Mouse (Mus musculus): Measurements from ENCODE around the gene Gm10719.
"Not testable (repeated sequence)": the region's sequence is repeated elsewhere in the genome, so short reads cannot be mapped to it uniquely, and the experiment has no call there.

The Gm10719 gene

GRCm38 (mm10) chr9:3017108-3017507 lies at the start of gene Gm10719:
Gene Gm10719 (plus strand): TSS chr9:3017408.
- DNase-seq (ENCODE audit: low spot score) = not testable (repeated sequence)

- not testable (repeated sequence) for DNase-seq (ENCODE audit: low spot score)
Observed at GRCm38 (mm10) chr9:3000445-3000972, 16.7 kb upstream of the Gm10719 start, which contains the start of gene Gm10722. Gene Gm10722 (plus strand): TSS chr9:3000922.

- DNase-seq (ENCODE audit: low spot score) = not testable (repeated sequence)
Observed at GRCm38 (mm10) chr9:3001006-3001405, 16.2 kb upstream of the Gm10719 start.

DNA sequence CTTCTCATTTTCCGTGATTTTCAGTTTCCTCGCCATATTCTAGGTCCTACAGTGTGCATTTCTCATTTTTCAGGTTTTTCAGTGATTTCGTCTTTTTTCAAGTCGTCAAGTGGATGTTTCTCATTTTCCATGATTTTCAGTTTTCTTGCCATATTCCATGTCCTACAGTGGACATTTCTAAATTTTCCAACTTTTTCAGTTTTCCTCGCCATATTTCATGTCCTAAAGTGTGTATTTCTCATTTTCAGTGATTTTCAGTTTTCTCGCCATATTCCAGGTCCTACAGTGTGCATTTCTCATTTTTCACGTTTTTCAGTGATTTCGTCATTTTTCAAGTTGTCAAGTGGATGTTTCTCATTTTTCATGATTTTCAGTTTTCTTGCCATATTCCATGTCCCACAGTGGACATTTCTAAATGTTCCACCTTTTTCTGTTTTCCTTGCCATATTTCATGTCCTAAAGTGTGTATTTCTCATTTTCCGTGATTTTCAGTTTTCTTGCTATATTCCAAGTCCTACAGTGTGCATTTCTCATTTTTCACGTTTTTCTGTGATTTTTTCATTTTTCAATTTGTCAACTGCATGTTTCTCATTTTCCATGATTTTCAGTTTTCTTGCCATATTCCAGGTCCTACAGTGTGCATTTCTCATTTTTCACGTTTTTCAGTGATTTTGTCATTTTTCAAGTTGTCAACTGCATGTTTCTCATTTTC lies 15.1 kb upstream of the Gm10719 start:
- peak; percentile 100 for DNase-seq (ENCODE audit: low spot score)

GRCm38 (mm10) chr9:3002794-3003396 lies 14.3 kb upstream of the Gm10719 start, which contains the start of gene Gm11168:
Gene Gm11168 (plus strand): TSS chr9:3003346.
- DNase-seq (ENCODE audit: low spot score) = not testable (repeated sequence)

- not testable (repeated sequence) for DNase-seq (ENCODE audit: low spot score)
Observed at GRCm38 (mm10) chr9:3006179-3006578, 11.0 kb upstream of the Gm10719 start.

DNA sequence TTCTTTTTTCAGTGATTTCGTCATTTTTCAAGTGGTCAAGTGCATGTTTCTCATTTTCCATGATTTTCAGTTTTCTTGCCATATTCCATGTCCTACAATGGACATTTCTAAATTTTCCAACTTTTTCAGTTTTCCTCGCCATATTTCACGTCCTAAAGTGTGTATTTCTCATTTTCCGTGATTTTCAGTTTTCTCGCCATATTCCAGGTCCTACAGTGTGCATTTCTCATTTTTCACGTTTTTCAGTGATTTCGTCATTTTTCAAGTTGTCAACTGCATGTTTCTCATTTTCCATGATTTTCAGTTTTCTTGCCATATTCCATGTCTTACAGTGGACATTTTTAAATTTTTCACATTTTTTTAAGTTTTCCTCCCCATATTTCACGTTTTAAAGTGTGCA lies 10.6 kb upstream of the Gm10719 start:
- DNase-seq (ENCODE audit: low spot score) = peak; percentile 79

DNA sequence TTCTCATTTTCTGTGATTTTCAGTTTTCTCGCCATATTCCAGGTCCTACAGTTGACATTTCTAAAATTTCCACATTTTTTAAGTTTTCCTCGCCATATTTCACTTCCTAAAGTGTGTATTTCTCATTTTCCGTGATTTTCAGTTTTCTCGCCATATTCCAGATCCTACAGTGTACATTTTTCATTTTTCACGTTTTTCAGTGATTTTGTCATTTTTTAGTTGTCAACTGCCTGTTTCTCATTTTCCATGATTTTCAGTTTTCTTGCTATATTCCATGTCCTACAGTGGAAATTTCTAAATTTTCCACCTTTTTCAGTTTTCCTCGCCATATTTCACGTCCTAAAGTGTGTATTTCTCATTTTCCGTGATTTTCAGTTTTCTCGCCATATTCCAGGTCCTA lies 9.9 kb upstream of the Gm10719 start:
- not testable (repeated sequence) for DNase-seq (ENCODE audit: low spot score)

- DNase-seq (ENCODE audit: low spot score) = not testable (repeated sequence)
Observed at GRCm38 (mm10) chr9:3009331-3009730, 7.9 kb upstream of the Gm10719 start.

GRCm38 (mm10) chr9:3012054-3012621 lies 5.1 kb upstream of the Gm10719 start:
- DNase-seq (ENCODE audit: low spot score) = not testable (repeated sequence)

GRCm38 (mm10) chr9:3012733-3013279 lies 4.4 kb upstream of the Gm10719 start, which contains the start of gene Gm10721:
Gene Gm10721 (plus strand): TSS chr9:3013140.
- DNase-seq (ENCODE audit: low spot score) = not testable (repeated sequence)

GRCm38 (mm10) chr9:3015354-3015753 lies 1.9 kb upstream of the Gm10719 start, which contains the start of gene Gm10720:
Gene Gm10720 (plus strand): TSS chr9:3015654.
- DNase-seq (ENCODE audit: low spot score) = not testable (repeated sequence)

DNA sequence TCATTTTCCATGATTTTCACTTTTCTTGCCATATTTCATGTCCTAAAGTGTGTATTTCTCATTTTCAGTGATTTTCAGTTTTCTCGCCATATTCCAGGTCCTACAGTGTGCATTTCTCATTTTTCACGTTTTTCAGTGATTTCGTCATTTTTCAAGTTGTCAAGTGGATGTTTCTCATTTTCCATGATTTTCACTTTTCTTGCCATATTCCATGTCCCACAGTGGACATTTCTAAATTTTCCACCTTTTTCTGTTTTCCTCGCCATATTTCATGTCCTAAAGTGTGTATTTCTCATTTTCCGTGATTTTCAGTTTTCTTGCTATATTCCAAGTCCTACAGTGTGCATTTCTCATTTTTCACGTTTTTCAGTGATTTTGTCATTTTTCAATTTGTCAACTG lies 1.3 kb upstream of the Gm10719 start:
- DNase-seq (ENCODE audit: low spot score) = peak; percentile 19

- peak; percentile 100 for DNase-seq (ENCODE audit: low spot score)
Observed at GRCm38 (mm10) chr9:3018944-3019343, 1.7 kb downstream of the Gm10719 start.

DNA sequence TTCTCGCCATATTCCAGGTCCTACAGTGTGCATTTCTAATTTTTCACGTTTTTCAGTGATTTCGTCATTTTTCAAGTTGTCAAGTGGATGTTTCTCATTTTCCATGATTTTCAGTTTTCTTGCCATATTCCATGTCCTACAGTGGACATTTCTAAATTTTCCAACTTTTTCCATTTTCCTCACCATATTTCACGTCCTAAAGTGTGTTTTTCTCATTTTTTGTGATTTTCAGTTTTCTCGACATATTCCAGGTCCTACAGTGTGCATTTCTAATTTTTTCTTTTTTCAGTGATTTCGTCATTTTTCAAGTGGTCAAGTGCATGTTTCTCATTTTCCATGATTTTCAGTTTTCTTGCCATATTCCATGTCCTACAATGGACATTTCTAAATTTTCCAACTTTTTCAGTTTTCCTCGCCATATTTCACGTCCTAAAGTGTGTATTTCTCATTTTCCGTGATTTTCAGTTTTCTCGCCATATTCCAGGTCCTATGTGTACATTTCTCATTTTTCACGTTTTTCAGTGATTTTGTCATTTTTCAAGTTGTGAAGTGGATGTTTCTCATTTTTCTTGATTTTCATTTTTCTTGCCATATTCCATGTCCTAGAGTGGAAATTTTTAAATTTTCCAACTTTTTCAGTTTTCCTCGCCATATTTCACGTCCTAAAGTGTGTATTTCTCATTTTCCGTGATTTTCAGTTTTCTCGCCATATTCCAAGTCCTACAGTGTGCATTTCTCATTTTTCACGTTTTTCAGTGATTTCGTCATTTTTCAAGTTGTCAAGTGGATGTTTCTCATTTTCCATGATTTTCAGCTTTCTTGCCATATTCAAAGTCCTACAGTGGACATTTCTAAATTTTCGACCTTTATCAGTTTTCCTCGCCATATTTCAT lies 2.9 kb downstream of the Gm10719 start:
- DNase-seq (ENCODE audit: low spot score) = peak; percentile 100

GRCm38 (mm10) chr9:3022316-3023008 lies 5.3 kb downstream of the Gm10719 start:
- DNase-seq (ENCODE audit: low spot score) = peak; percentile 89

GRCm38 (mm10) chr9:3023312-3023984 lies 6.2 kb downstream of the Gm10719 start, which contains the start of gene Gm10718:
Gene Gm10718 (plus strand): TSS chr9:3023547.
- peak; percentile 19 for DNase-seq (ENCODE audit: low spot score)

GRCm38 (mm10) chr9:3023985-3024648 lies 6.9 kb downstream of the Gm10719 start:
- DNase-seq (ENCODE audit: low spot score) = peak; percentile 62

DNA sequence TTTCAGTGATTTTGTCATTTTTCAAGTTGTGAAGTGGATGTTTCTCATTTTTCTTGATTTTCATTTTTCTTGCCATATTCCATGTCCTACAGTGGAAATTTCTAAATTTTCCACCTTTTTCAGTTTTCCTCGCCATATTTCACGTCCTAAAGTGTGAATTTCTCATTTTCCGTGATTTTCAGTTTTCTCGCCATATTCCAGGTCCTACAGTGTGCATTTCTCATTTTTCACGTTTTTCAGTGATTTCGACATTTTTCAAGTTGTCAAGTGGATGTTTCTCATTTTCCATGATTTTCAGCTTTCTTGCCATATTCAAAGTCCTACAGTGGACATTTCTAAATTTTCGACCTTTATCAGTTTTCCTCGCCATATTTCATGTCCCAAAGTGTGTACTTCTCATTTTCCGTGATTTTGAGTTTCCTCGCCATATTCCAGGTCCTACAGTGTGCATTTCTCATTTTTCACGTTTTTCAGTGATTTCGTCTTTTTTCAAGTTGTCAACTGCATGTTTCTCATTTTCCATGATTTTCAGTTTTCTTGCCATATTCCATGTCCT lies 7.8 kb downstream of the Gm10719 start, which contains the start of gene Gm10717:
Gene Gm10717, plus strand, starts transcription at position 506 of the 556 bp plus-strand sequence.
- peak; percentile 67 for DNase-seq (ENCODE audit: low spot score)
